Mouse (Mus musculus) spleen, adult 2 months (tissue): ENCODE measurements around the gene Dnttip1.

Experiments used
- CTCF ChIP-seq: fragments of 200-500 bp; IDR thresholded peaks from 2 replicates; pipeline ENCODE4 v1.5.1; 2011; ENCODE audit warnings: mild to moderate bottlenecking, inconsistent platforms; ENCODE audit not compliant: insufficient read depth, insufficient read length, insufficient replicate concordance; ENCODE audit errors: extremely low read depth
- POLR2A ChIP-seq: fragments of 200-500 bp; IDR thresholded peaks from 2 replicates; pipeline ENCODE4 v1.6.1; 2011; ENCODE audit warnings: low read depth, low read length, inconsistent platforms

DNA sequence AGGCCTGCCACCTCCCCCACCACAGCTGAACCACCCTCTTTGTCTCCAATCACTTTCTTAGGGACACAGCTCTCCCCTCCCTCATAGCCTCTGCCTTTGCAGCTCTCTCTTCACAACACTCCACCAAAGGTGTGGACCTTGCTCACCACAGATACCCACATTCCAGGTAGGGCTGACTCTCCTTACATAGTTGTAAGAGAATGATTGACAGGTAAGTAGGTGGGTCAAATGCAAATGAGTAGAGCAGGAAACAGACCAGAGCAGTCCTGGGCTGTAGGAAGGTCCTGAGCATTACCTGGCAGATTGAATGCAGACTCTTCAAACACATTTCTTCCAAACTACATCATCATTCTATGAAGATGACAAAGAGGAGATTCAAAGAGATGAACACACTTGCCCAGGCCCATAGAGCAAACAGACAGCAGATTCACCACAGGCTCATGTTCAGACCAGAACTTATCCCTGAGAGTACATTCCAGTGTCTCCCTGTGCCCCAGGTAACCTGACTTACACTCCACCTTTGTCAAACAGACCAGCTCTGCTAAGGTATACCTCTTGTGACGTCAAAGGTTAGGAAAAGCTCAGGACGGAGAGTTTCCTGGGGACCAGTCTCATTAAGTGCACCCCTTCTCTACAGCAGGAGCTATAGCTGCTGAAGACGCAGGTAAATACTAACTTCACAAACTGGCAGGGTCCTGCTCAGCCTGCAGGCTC lies 8.2 kb upstream of the Dnttip1 start:
- TF ChIP-seq CTCF (no peak), POLR2A (no peak)
